Mouse (Mus musculus): ENCODE results near the gene Hspb8. TPM values are rescaled to one million over a fixed set of nuclear protein-coding genes. Genes with fewer than 3 reads are reported as not detected.
"Not testable (repeated sequence)": the region's sequence is repeated elsewhere in the genome, so short reads cannot be mapped to it uniquely, and the experiment has no call there.

The Hspb8 gene
- polyA plus RNA-seq, 1 experiment from 2014 or later, result 27.2 TPM

DNA sequence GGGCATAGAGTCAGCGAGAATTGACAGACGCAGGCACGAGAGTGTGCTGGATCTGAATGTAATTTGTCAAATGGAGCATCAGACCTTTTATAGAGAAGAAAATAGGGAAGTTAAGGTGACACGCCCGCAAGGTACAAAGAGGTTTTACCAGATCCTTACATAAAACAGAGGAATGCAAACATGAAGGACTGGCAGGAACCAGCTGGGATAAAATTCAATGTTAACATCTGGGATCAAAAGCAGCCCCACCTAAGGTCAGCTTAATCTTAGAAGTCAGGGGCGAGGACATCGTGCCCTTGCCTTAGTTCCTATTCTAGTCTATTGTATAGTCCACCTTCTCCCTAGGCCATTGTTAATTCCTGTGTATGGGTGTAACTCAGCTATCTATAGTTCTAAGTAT, 40.0 kb downstream of the Hspb8 start:
- H3K4me1 ChIP-seq; ATAC-seq (ENCODE audit: insufficient read depth, low FRiP score, low read depth); H3K36me3 ChIP-seq; H3K27ac ChIP-seq; H3K4me2 ChIP-seq; H3K9me3 ChIP-seq; H3K9ac ChIP-seq; H3K27me3 ChIP-seq (replicated peaks); H3K4me3 ChIP-seq (replicated peaks): not testable (repeated sequence)
- 79% methylated on average over 7 of the region's 7 CpGs for WGBS

GRCm38 (mm10) chr5:116381726-116382125, 40.9 kb downstream of the Hspb8 start:
- H3K27ac ChIP-seq, result no peak overlapping the region
- no peak for ATAC-seq (ENCODE audit: insufficient read depth, low FRiP score, low read depth)
- H3K9ac ChIP-seq, result no peak overlapping the region
- no peaks in the 10 kb centered on the region for H3K27me3 ChIP-seq (replicated peaks)
- 66% methylated on average over 6 of the region's 6 CpGs for WGBS
- no peak overlapping the region for H3K4me3 ChIP-seq (replicated peaks)
- no peak overlapping the region for H3K4me2 ChIP-seq
- H3K4me1 ChIP-seq, result no peaks in the 10 kb centered on the region
- H3K9me3 ChIP-seq, result no peaks in the 10 kb centered on the region
- H3K36me3 ChIP-seq, result no peaks in the 10 kb centered on the region

- ATAC-seq (ENCODE audit: insufficient read depth, low FRiP score, low read depth), result no peak
- Histone ChIP-seq H3K27ac (no peak overlapping the region), H3K4me3 (replicated peaks) (no peak overlapping the region), H3K9ac (no peak overlapping the region), H3K9me3 (no peaks in the 10 kb centered on the region), H3K4me2 (no peak overlapping the region), H3K4me1 (no peaks in the 10 kb centered on the region), H3K36me3 (no peaks in the 10 kb centered on the region), H3K27me3 (replicated peaks) (no peaks in the 10 kb centered on the region)
- 79% methylated on average over 15 of the region's 15 CpGs for WGBS
Measured at GRCm38 (mm10) chr5:116381217-116381616, 41.4 kb downstream of the Hspb8 start.

DNA sequence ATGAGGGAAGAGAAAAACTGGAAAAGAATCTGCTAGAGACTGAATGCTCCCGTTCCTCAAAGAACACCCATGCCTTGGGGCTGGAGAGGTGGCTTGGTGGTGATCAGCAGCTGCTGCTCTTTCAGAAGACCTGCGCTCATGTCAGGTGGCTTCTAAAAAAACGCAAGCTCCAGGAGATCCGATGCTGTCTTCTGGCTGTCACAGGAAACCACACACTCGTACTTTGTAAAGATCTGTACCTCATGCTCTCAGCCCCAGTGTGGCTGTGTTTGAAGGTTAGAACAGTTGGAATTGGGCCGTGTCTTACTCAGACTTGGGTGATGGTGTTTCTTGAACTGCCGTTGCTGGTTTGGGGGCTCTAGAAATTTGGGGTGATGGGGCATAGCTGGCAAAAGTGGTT, 42.3 kb downstream of the Hspb8 start:
- Histone ChIP-seq H3K27me3 (replicated peaks) (no peaks in the 10 kb centered on the region), H3K9me3 (no peaks in the 10 kb centered on the region), H3K36me3 (no peaks in the 10 kb centered on the region), H3K4me2 (no peak overlapping the region), H3K27ac (no peak overlapping the region), H3K4me1 (no peaks in the 10 kb centered on the region), H3K4me3 (replicated peaks) (no peak overlapping the region), H3K9ac (no peak overlapping the region)
- ATAC-seq (ENCODE audit: insufficient read depth, low FRiP score, low read depth), result no peak
- WGBS, result 79% methylated on average over 7 of the region's 7 CpGs

GRCm38 (mm10) chr5:116378872-116379271, 43.8 kb downstream of the Hspb8 start:
- no peak overlapping the region for H3K4me3 ChIP-seq (replicated peaks)
- H3K9ac ChIP-seq, result no peak overlapping the region
- ATAC-seq (ENCODE audit: insufficient read depth, low FRiP score, low read depth), result no peak
- WGBS, result 70% methylated on average over 5 of the region's 5 CpGs
- no peaks in the 10 kb centered on the region for H3K27me3 ChIP-seq (replicated peaks)
- H3K36me3 ChIP-seq, result no peaks in the 10 kb centered on the region
- H3K4me2 ChIP-seq, result no peak overlapping the region
- no peaks in the 10 kb centered on the region for H3K4me1 ChIP-seq
- no peaks in the 10 kb centered on the region for H3K9me3 ChIP-seq
- no peak overlapping the region for H3K27ac ChIP-seq

DNA sequence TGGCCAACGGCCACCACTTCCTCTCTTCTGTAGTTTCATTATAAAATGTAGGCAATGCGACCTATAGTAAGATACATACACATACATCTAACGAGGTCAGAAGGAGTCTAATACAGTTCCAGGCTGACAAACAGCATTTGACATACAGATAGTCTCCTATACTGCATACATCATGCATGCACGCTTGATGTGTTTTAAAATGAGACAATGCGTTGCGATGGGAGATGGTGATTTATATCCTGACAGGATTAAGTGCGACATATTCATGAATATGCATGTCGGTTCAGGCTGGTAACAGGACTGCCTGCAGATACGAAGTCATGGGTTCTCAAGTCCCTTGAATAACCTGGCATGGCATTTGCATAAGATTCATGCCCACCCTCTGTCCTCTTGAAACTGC, 54.7 kb downstream of the Hspb8 start:
- Histone ChIP-seq H3K27me3 (replicated peaks) (no peaks in the 10 kb centered on the region), H3K27ac (no peak overlapping the region), H3K4me3 (replicated peaks) (no peak overlapping the region), H3K36me3 (no peaks in the 10 kb centered on the region), H3K4me1 (no peaks in the 10 kb centered on the region), H3K4me2 (no peak overlapping the region), H3K9me3 (no peaks in the 10 kb centered on the region), H3K9ac (no peak overlapping the region)
- no peak for ATAC-seq (ENCODE audit: insufficient read depth, low FRiP score, low read depth)
- 80% methylated on average over 9 of the region's 9 CpGs for WGBS

GRCm38 (mm10) chr5:116366889-116367682, 55.6 kb downstream of the Hspb8 start:
- Histone ChIP-seq H3K4me1 (no peaks in the 10 kb centered on the region), H3K9ac (no peak overlapping the region), H3K9me3 (no peaks in the 10 kb centered on the region), H3K36me3 (no peaks in the 10 kb centered on the region), H3K4me3 (replicated peaks) (no peak overlapping the region), H3K27me3 (replicated peaks) (no peaks in the 10 kb centered on the region), H3K4me2 (no peak overlapping the region), H3K27ac (no peak overlapping the region)
- no peak for ATAC-seq (ENCODE audit: insufficient read depth, low FRiP score, low read depth)
- 85% methylated on average over 20 of the region's 20 CpGs for WGBS

- Histone ChIP-seq H3K9ac (no peak overlapping the region), H3K4me3 (replicated peaks) (no peak overlapping the region), H3K9me3 (no peaks in the 10 kb centered on the region), H3K4me2 (no peak overlapping the region), H3K27me3 (replicated peaks) (no peaks in the 10 kb centered on the region), H3K27ac (no peak overlapping the region), H3K4me1 (no peaks in the 10 kb centered on the region), H3K36me3 (no peaks in the 10 kb centered on the region)
- no peak for ATAC-seq (ENCODE audit: insufficient read depth, low FRiP score, low read depth)
- 72% methylated on average over 6 of the region's 6 CpGs for WGBS
Measured at GRCm38 (mm10) chr5:116361342-116361741, 61.3 kb downstream of the Hspb8 start.

DNA sequence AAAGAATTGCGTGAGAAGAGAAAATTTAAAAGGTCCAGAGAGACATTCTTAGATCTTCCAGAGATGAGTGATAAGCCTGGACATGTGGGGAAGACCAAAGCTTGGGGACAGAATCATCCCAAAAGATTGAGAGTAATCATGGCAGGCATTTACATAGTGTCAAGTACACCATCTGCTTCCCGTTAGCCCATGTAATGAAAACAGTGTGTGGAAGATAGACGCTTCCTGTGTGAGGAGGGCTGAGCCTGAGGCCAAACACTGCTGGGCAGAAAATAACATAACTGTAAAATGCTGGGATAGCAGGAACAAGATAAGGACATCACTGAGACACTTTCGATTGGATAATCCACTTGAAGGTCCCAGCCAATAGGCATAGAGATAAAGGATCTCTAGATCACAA, 61.9 kb downstream of the Hspb8 start:
- 69% methylated on average over 4 of the region's 4 CpGs for WGBS

More for the DNA sequence above, 61.9 kb downstream of the Hspb8 start:
- Histone ChIP-seq H3K4me1 (no peaks in the 10 kb centered on the region), H3K27me3 (replicated peaks) (no peaks in the 10 kb centered on the region), H3K36me3 (no peaks in the 10 kb centered on the region), H3K9ac (no peak overlapping the region), H3K27ac (no peak overlapping the region), H3K4me3 (replicated peaks) (no peak overlapping the region), H3K9me3 (no peaks in the 10 kb centered on the region), H3K4me2 (no peak overlapping the region)
- no peak for ATAC-seq (ENCODE audit: insufficient read depth, low FRiP score, low read depth)

Other genes with a start within 250 kb of the Hspb8 start
- 1.7 and 2.0 TPM in 2 replicates for gene Ccdc60, start 133.9 kb downstream of the Hspb8 start, polyA plus RNA-seq (2015; fragmentation: Nextera tagmentation; extraction: Ambion mirVana)
- 1.3 and 1.4 TPM in 2 replicates for gene Srrm4, start 169.0 kb upstream of the Hspb8 start, polyA plus RNA-seq (2015; fragmentation: Nextera tagmentation; extraction: Ambion mirVana)

All from stomach, embryonic 15.5 days (tissue).